Mouse (Mus musculus) hindbrain, postnatal 0 days (tissue): ENCODE data around the gene Kctd17. TPM values are rescaled to one million over a fixed set of nuclear protein-coding genes. Genes with fewer than 3 reads are reported as not detected.

Experiments
- ATAC-seq: fragments of 200-750 bp; cut with Nextera tagmentation; 2 replicates; pipeline ENCODE4 v1.8.0; 2017; ENCODE audit warnings: mild to moderate bottlenecking, moderate TSS enrichment, moderate library complexity
- DNase-seq: peaks from one replicate; pipeline ENCODE4 v3.0.0-alpha.2; 2015; ENCODE audit warnings: low spot score
- H3K27ac ChIP-seq: fragments of 300-500 bp; sonication (generic); 2 replicates; pipeline ENCODE4 v1.5.1; 2014; ENCODE audit warnings: mild to moderate bottlenecking
- H3K27me3 ChIP-seq: fragments of 300-500 bp; sonication (generic); 2 replicates; pipeline ENCODE4 v1.6.1; 2014; ENCODE audit warnings: low read length, mixed read lengths; ENCODE audit not compliant: insufficient read depth
- H3K36me3 ChIP-seq: fragments of 300-500 bp; sonication (generic); 2 replicates; pipeline ENCODE4 v1.6.1; 2014; ENCODE audit warnings: low read length, mixed read lengths; ENCODE audit not compliant: insufficient read depth
- H3K4me1 ChIP-seq: fragments of 300-500 bp; sonication (generic); 2 replicates; pipeline ENCODE4 v1.6.1; 2014; ENCODE audit warnings: antibody characterized with exemption, low read length, mixed read lengths; ENCODE audit not compliant: insufficient read depth
- H3K4me2 ChIP-seq: fragments of 300-500 bp; sonication (generic); 2 replicates; pipeline ENCODE4 v1.6.1; 2014; ENCODE audit warnings: low read depth, mild to moderate bottlenecking, low read length, moderate library complexity, mixed read lengths
- H3K4me3 ChIP-seq: fragments of 300-500 bp; sonication (generic); 2 replicates; pipeline ENCODE4 v1.5.1; 2014; ENCODE audit warnings: low read length
- H3K9ac ChIP-seq: fragments of 300-500 bp; sonication (generic); replicated peaks from 2 replicates; pipeline ENCODE4 v1.6.1; 2014; ENCODE audit warnings: mild to moderate bottlenecking, low read length, moderate library complexity, mixed read lengths
- H3K9me3 ChIP-seq: fragments of 300-500 bp; sonication (generic); 2 replicates; pipeline ENCODE4 v1.6.1; 2016; ENCODE audit warnings: low read length, mixed read lengths
- CTCF ChIP-seq: IDR thresholded peaks from 2 replicates; pipeline ENCODE4 v1.5.1; 2016; ENCODE audit warnings: antibody characterized with exemption, control low read depth, low read depth
- WGBS: fragments of 180-500 bp; shearing (Covaris S2); extraction: QIAGEN DNeasy Blood & Tissue Kit; methylation state at CpG from one replicate; pipeline ENCODE4 v1.1.7; 2014; 5-methylcytosine and 5-hydroxymethylcytosine counted together
- polyA plus RNA-seq: library from polyadenylated mRNA; unstranded; fragments of >200 nt; fragmentation: Nextera tagmentation; extraction: Ambion mirVana; gene quantifications from 2 replicates; pipeline ENCODE4 v1.2.1, GENCODE M21; 2015
- total RNA-seq: library from RNA; depleted of rRNA; stranded (reverse); fragments of >200 nt; gene quantifications from 2 replicates; pipeline ENCODE4 v1.2.3, GENCODE M21; 2014

The Kctd17 gene
- total and polyA plus RNA-seq, 2 experiments from 2014 or later, result 155 to 161 TPM

DNA sequence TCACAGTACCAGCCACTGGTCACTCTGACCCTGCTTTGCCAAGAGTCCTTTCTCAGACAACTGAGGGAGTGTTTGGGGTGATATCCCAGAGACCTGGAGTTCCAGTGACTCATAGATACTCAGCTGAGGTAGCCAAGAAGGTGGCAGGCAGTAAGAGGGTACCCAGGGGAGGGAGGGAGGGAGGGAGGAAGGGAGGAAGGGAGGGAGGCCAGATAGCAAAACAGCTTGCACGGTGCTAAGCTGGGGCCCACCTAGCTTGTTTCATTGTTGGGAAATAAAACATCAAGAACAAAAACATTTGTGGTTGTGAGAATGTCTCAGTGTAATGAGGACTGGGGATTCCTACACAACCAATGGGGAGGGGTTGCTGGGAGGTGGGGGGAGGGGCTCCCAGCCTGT lies 14.6 kb upstream of the Kctd17 start:
- Histone ChIP-seq H3K4me2 (no peak overlapping the region), H3K27me3 (peaks cover 7% of the 10 kb centered on the region; the same call in 1 of the 2 replicates), H3K27ac (no peak overlapping the region), H3K4me3 (no peak overlapping the region), H3K4me1 (no peaks in the 10 kb centered on the region), H3K9me3 (no peaks in the 10 kb centered on the region), H3K9ac (no peak overlapping the region), H3K36me3 (no peaks in the 10 kb centered on the region)
- DNase-seq, result no peak
- no peak for ATAC-seq
- no peak for TF ChIP-seq CTCF
- WGBS, result 52% methylated on average over 1 of the region's 1 CpGs

DNA sequence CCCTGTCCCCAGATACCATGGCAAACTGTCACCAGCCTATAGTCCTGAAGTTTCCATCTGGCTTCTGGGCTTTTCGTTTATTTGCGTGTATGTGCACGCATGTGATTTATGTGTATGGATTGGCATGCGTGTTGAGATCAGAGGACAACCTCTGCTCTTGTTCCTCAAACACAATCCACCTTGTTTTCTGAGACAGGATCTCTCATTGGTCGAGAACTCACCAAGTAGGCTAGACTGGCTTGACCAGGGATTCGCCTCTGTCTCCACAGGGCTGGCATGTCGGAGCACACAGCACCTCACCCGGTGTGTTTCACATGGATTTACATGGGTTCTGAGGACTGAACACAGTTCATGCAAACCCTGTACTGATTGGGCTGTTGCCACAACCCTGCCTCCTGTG lies 14.2 kb upstream of the Kctd17 start:
- Histone ChIP-seq H3K4me1 (no peaks in the 10 kb centered on the region), H3K9me3 (no peaks in the 10 kb centered on the region), H3K36me3 (no peaks in the 10 kb centered on the region), H3K4me3 (no peak overlapping the region), H3K9ac (no peak overlapping the region), H3K27ac (no peak overlapping the region), H3K4me2 (no peak overlapping the region), H3K27me3 (peaks cover 3% of the 10 kb centered on the region; the same call in 1 of the 2 replicates)
- DNase-seq, result no peak
- ATAC-seq, result no peak
- WGBS, result 93% methylated on average over 8 of the region's 8 CpGs
- no peak for TF ChIP-seq CTCF

DNA sequence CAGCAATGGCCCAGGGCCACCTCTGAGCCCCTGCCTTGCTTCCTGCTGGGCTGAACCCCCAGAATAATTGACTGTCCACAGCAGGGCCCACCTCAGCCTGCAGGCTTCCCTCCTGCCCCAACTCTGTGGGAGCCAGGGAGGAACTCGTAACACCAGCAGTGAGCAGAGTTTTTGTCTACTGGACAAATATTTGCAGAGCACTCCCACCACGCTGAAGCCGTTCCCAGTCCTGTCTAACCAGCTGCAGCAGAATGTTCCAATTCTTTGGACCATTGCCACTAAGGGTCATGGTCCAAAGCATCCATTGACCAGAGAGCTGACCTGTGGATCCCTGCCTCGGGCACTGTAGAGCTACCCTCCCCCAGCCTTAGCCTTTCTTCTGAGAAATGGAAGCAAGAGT lies 11.4 kb upstream of the Kctd17 start:
- H3K9me3 ChIP-seq, result no peaks in the 10 kb centered on the region
- TF ChIP-seq CTCF, result no peak
- no peak for ATAC-seq
- DNase-seq, result no peak
- no peak overlapping the region for H3K4me3 ChIP-seq
- H3K27me3 ChIP-seq, result no peaks in the 10 kb centered on the region
- no peaks in the 10 kb centered on the region for H3K4me1 ChIP-seq
- H3K4me2 ChIP-seq, result no peak overlapping the region
- no peaks in the 10 kb centered on the region for H3K36me3 ChIP-seq
- no peak overlapping the region for H3K9ac ChIP-seq
- 20% methylated on average over 4 of the region's 4 CpGs for WGBS
- no peak overlapping the region for H3K27ac ChIP-seq

DNA sequence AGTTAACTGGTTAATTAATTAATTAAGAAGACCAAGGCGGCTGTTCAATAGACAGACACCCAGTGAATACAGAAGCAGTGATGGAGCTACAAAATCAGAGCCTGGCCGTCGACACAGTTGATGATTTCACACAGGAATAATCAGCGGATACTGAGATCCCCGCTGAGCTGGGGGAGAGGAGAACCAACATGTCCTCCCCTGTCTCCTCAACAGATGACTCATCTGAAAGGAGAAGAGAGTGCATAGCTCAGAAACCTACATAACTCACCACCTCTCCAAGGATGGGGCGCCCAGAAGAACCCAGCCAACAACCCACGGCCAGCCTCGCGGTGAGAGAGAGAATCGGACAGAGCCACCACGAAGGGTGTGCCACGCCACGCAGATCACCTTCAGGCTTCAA lies 8.0 kb upstream of the Kctd17 start:
- WGBS, result 83% methylated on average over 13 of the region's 13 CpGs
- Histone ChIP-seq H3K27me3 (no peaks in the 10 kb centered on the region), H3K27ac (no peak overlapping the region), H3K36me3 (no peaks in the 10 kb centered on the region), H3K4me2 (no peak overlapping the region), H3K4me3 (no peak overlapping the region), H3K4me1 (0 out of 2 replicates have a peak, but pooled peaks cover 3% of the 10 kb centered on the region), H3K9ac (no peak overlapping the region), H3K9me3 (no peaks in the 10 kb centered on the region)
- no peak for TF ChIP-seq CTCF
- ATAC-seq (no peak), DNase-seq (no peak)

DNA sequence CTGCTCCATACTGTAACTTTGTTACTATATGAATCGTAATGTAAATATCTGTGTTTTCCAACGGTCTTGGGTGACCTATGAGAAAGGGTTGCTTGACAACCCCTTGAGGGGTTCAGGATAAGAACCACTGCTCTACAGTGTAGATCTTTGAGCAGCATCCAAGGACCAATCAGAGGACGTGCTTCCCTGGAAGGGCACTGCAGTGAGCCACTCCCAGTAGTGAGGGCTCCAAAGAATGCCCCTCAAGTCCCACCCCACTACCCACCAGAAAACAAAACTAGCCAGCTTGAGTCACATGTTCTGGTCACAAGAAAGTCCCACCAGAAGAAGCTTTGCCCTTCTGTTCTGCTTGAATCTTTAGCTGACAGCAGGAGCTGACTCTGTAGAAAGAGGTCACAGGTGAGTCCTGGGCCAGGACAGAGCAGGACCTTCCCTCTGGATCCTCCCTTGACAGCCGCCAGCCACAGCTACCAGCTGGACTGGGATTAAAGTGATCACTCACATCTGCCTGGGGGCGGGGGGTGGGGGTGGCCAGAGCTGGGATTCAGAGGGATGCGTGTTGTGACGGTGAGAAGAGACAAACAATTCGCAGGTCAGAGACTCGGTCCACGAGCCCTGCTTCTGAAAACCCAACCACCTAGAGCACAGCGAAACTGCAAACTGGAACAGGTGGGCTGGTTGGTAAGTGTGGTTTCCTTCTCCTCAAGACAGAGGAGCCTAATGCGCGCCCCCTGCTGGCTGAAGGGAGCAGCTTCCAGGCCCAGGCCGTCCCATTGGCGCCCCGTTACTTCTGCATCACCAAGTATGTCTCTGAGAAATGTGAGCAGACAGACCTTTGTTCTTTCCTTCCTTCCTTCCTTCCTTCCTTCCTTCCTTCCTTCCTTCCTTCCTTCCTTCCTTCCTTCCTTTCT lies 6.1 kb upstream of the Kctd17 start:
- no peak overlapping the region for H3K9ac ChIP-seq
- 19% methylated on average over 15 of the region's 16 CpGs for WGBS
- no peak overlapping the region for H3K4me3 ChIP-seq
- H3K4me1 ChIP-seq, result 0 out of 2 replicates have a peak, but pooled peaks cover 3% of the 10 kb centered on the region
- ATAC-seq (peak; percentile 82), DNase-seq (peak; percentile 92)
- peak overlapping the region; percentile 28; the same call in 1 of the 2 replicates for H3K4me2 ChIP-seq
- peak; percentile 95 for TF ChIP-seq CTCF
- no peak overlapping the region for H3K27ac ChIP-seq
- H3K27me3 ChIP-seq, result no peaks in the 10 kb centered on the region
- H3K36me3 ChIP-seq, result no peaks in the 10 kb centered on the region
- no peaks in the 10 kb centered on the region for H3K9me3 ChIP-seq

DNA sequence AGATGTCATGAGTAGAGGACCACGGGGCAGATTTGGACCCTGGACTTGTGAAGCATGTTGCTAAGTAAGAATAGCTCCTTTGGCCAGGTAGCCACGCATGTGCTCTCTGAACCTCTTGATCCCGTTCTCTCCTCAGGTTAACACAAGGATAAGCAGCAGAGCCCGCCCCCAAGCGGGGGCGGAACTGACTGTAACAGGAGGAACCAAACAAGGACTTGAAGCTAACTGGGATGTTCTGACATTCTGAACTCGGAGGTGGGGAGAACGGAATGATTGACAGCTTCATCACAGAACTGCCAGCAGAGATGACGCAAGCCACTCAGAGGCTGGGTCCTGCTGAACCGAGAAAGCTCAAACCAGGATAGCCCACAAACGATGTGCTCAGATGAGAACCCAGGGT lies 3.9 kb upstream of the Kctd17 start:
- no peaks in the 10 kb centered on the region for H3K36me3 ChIP-seq
- no peaks in the 10 kb centered on the region for H3K9me3 ChIP-seq
- no peak overlapping the region for H3K27ac ChIP-seq
- ATAC-seq, result no peak
- TF ChIP-seq CTCF, result no peak
- H3K4me1 ChIP-seq, result 0 out of 2 replicates have a peak, but pooled peaks cover 7% of the 10 kb centered on the region
- WGBS, result 27% methylated on average over 11 of the region's 11 CpGs
- H3K4me3 ChIP-seq, result no peak overlapping the region
- H3K4me2 ChIP-seq, result no peak overlapping the region
- DNase-seq, result no peak
- H3K27me3 ChIP-seq, result no peaks in the 10 kb centered on the region
- H3K9ac ChIP-seq, result no peak overlapping the region

DNA sequence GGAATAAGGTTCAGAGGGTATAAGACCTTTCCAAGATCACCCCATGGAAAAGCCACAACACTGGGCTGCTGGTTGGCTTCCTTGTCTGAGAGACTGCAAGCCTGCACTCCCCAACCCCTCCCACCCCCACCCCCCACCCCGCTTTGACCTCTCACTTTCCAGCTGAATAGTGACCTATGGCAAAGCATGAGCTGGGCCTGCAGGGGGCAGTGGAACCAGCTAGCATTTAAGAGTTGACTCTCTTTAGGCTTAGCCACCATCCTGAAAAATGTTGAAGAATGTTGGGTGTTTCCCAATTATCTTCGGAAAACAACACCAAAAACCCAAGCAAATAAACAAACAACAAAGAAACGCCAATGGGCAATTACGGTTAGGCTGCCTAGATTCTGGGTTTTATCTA lies 3.1 kb upstream of the Kctd17 start:
- Histone ChIP-seq H3K27ac (no peak overlapping the region), H3K4me1 (0 out of 2 replicates have a peak, but pooled peaks cover 7% of the 10 kb centered on the region), H3K36me3 (no peaks in the 10 kb centered on the region), H3K27me3 (no peaks in the 10 kb centered on the region), H3K4me3 (no peak overlapping the region), H3K9me3 (no peaks in the 10 kb centered on the region), H3K9ac (no peak overlapping the region), H3K4me2 (no peak overlapping the region)
- DNase-seq (no peak), ATAC-seq (no peak)
- TF ChIP-seq CTCF, result no peak
- 65% methylated on average over 4 of the region's 4 CpGs for WGBS
